Mouse (Mus musculus): ENCODE data around the gene Prdm11. TPM values are rescaled to one million over a fixed set of nuclear protein-coding genes. Genes with fewer than 3 reads are reported as not detected.
A peak's percentile ranks its signal among the peaks of the same experiment; 100 is the strongest.

Prdm11 gene
- 3.0 and 7.6 TPM in 2 replicates for polyA plus RNA-seq (2011; ENCODE audit: insufficient read depth, insufficient read length, low replicate concordance, missing spikeins)

DNA sequence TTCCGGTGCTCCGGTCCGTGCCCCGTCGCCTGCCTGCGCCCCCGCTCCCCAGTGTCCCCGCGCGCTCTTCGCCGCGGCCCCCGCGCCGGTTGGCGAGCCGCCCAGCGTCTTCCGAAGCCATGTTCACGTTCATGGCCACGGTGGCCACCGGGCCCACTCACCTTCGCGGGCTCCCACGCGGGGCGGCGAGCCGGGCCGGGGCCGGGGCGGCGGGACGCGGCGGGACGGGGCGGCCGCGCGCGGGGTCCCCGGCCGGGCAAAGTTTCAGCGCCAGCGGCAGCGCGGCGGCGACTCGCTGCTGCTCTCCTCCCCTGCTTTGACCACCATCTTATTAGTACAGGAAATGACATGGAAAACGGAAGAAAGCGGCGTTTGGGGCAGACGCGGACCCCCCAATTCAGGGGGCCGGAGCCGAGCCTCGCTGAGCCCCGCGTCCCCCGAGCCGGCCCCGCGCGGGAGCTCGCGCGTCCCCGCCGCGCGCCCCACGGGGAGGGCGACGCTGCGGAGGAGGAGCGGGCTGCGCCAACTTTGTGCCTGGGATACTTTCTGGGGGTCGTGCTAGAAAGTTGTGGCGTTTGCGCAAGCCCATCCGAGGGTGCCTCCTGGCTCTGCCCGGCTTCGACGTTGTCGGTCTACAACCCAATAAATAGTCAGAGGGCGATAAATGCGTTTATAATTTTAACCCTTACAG, at the start of gene Prdm11:
Prdm11 (minus strand) TSS at position 350 of the 691 bp plus-strand sequence.
- 2% methylated on average over 88 of the region's 90 CpGs for WGBS
- H3K4me1 ChIP-seq (ENCODE audit: control insufficient read depth, insufficient read depth, low read length): peaks cover 1% of the 10 kb centered on the region
- TF ChIP-seq POLR2A (IDR thresholded peaks at IDR 0.05; ENCODE audit: borderline replicate concordance, control insufficient read depth, low read depth, low read length) (no peak; the same call in 1 of the 2 replicates), CTCF (IDR thresholded peaks at IDR 0.05; ENCODE audit: control insufficient read depth, insufficient read depth, low read length) (no peak)
- peak within 1 kb of the TSS; percentile 71 for H3K4me3 ChIP-seq (replicated peaks; ENCODE audit: control insufficient read depth, low read depth, low read length)
- peak within 1 kb of the TSS; percentile 79; the same call in 1 of the 2 replicates for H3K27ac ChIP-seq (ENCODE audit: control insufficient read depth, insufficient read depth, low read depth, low read length, poor library complexity)

DNA sequence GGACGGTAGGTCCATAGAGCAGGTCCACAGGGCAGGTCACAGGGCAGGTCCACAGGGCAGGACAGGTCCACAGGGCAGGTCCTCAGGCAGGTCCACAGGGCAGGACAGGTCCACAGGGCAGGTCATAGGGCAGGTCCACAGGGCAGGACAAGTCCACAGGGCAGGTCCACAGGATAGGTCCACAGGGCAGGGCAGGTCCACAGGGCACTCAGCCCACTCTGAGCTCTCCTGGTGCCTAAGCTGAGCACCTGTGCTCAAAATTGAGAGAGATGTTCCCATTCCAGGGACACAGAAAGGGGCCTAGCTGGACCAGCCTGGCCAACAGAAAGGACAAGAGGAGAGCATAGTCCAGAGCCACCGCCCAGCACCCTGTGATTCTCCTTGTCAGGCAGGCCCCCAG, 46.4 kb upstream of the Prdm11 start:
- no peak overlapping the region for H3K4me3 ChIP-seq (replicated peaks; ENCODE audit: control insufficient read depth, low read depth, low read length)
- 82% methylated on average over 2 of the region's 2 CpGs for WGBS
- no peak overlapping the region for H3K27ac ChIP-seq (ENCODE audit: control insufficient read depth, insufficient read depth, low read depth, low read length, poor library complexity)
- no peak for TF ChIP-seq POLR2A (IDR thresholded peaks at IDR 0.05; ENCODE audit: borderline replicate concordance, control insufficient read depth, low read depth, low read length)
- no peak for TF ChIP-seq CTCF (IDR thresholded peaks at IDR 0.05; ENCODE audit: control insufficient read depth, insufficient read depth, low read length)
- no peaks in the 10 kb centered on the region for H3K4me1 ChIP-seq (ENCODE audit: control insufficient read depth, insufficient read depth, low read length)

DNA sequence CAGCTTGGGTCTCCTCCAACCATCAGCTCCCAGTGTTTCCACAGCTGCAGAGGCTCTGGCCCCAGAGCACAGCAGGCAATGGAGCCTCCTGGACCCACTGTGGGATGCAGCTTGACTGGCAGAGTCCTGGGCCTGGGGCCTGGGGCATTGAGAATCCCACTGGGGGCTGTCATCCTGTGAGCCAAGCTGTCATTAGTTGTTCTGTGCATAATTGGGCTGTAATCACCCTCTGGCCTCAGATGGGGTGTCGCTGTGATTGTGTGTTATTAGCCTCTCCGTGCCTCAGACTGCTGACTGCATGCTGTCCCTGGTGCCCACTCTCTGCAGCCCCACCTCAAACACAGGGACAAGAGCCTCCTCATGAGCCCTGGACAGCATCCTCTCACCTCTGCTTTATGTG, 45.7 kb upstream of the Prdm11 start:
- Histone ChIP-seq H3K27ac (ENCODE audit: control insufficient read depth, insufficient read depth, low read depth, low read length, poor library complexity) (no peak overlapping the region), H3K4me3 (replicated peaks; ENCODE audit: control insufficient read depth, low read depth, low read length) (no peak overlapping the region), H3K4me1 (ENCODE audit: control insufficient read depth, insufficient read depth, low read length) (no peaks in the 10 kb centered on the region)
- TF ChIP-seq CTCF (IDR thresholded peaks at IDR 0.05; ENCODE audit: control insufficient read depth, insufficient read depth, low read length): no peak
- TF ChIP-seq POLR2A (IDR thresholded peaks at IDR 0.05; ENCODE audit: borderline replicate concordance, control insufficient read depth, low read depth, low read length): no peak
- 68% methylated on average over 2 of the region's 2 CpGs for WGBS

DNA sequence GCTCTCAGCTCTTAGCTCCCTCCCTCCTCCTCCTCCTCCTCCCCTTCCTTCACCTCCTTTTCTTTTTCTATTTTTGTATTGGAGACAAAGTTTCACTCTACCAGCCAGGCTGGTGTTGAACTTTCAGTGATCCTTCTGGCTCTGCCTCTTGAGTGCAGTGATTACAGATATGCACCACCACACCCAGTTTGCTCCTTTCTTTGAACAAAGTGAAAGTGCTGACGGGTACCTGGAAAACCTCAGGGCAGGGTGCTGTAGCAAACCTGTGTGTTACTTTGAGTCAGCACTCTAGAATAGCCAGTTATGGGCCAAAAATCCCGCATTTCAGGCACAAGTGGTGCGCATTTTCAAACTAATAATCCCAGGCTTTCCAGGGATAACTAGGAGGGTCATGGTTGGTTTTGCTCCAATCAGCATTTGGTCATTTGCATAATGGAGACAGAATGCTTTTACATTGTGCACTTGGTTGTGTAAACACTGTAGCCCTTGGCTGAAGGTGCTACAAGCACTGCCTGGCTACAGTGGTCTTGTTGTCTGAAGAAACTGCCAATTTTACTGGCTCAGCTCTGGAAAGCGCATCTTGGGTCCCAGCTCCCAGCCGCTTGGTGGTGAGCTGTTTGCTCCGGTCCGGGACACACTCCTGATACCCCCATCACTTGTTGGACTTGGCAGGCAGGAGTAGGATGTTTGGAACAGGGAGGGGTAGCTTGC, 43.6 kb upstream of the Prdm11 start:
- TF ChIP-seq CTCF (IDR thresholded peaks at IDR 0.05; ENCODE audit: control insufficient read depth, insufficient read depth, low read length) (no peak), POLR2A (IDR thresholded peaks at IDR 0.05; ENCODE audit: borderline replicate concordance, control insufficient read depth, low read depth, low read length) (no peak)
- Histone ChIP-seq H3K4me1 (ENCODE audit: control insufficient read depth, insufficient read depth, low read length) (no peaks in the 10 kb centered on the region), H3K4me3 (replicated peaks; ENCODE audit: control insufficient read depth, low read depth, low read length) (no peak overlapping the region), H3K27ac (ENCODE audit: control insufficient read depth, insufficient read depth, low read depth, low read length, poor library complexity) (no peak overlapping the region)
- WGBS: 80% methylated on average over 7 of the region's 7 CpGs

DNA sequence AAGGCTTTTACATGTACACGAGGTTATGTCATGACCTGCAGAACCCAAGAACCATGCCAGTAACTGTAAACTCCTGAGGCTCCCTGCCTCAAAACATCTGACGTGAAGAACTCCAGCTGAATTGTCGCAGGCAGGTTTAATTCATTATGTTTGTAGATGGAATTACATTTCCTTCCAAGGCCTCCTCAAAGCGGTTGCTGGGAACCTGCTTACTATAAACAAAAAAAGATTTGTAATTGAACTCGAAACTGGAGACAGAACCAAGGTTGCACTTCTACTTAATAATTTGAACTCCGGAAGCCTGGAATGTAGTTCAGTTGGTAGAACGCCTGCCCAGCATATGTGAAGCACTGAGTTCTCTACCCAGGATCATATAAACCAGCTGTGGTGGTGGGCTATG, 42.0 kb upstream of the Prdm11 start:
- no peak for TF ChIP-seq POLR2A (IDR thresholded peaks at IDR 0.05; ENCODE audit: borderline replicate concordance, control insufficient read depth, low read depth, low read length)
- no peak for TF ChIP-seq CTCF (IDR thresholded peaks at IDR 0.05; ENCODE audit: control insufficient read depth, insufficient read depth, low read length)
- Histone ChIP-seq H3K4me3 (replicated peaks; ENCODE audit: control insufficient read depth, low read depth, low read length) (no peak overlapping the region), H3K4me1 (ENCODE audit: control insufficient read depth, insufficient read depth, low read length) (no peaks in the 10 kb centered on the region), H3K27ac (ENCODE audit: control insufficient read depth, insufficient read depth, low read depth, low read length, poor library complexity) (no peak overlapping the region)
- 80% methylated on average over 7 of the region's 7 CpGs for WGBS

DNA sequence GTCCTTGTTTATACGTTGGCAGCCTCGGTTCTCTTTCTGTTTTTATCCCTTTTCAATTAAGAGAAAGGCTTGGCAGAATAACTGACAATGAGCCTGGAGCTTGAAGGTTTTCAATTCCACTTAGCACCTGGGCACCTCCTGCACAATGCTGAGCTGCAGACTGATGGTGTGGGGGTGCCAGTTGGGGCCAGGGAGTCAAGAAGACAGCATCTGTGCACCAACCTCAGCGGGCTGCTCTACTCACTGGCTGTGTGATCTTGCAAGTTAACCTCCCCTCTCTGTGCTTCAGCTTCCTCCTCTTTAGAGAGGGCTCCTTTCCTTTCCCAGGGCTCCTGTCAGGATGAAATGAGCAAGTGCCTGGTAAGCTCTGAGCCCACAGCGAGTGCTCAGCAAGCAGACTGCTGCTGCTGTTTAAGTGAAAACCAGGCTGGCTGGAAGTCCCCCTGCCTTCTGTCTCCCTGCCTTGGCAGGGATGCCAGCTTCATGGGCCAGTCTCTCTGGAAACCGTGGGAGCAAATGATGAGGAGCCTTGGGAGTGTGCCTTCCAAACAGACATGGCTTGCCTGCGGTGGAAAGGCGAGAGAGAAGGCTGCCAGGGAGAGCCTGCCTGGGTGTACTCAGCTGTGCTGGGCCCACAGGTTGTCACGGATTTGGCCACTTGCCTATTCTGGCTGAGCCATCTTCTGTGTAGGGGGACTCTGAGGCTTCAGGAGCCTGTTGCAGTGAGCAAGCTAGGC, 39.5 kb upstream of the Prdm11 start:
- TF ChIP-seq CTCF (IDR thresholded peaks at IDR 0.05; ENCODE audit: control insufficient read depth, insufficient read depth, low read length): no peak
- TF ChIP-seq POLR2A (IDR thresholded peaks at IDR 0.05; ENCODE audit: borderline replicate concordance, control insufficient read depth, low read depth, low read length): no peak
- no peak overlapping the region for H3K27ac ChIP-seq (ENCODE audit: control insufficient read depth, insufficient read depth, low read depth, low read length, poor library complexity)

DNA sequence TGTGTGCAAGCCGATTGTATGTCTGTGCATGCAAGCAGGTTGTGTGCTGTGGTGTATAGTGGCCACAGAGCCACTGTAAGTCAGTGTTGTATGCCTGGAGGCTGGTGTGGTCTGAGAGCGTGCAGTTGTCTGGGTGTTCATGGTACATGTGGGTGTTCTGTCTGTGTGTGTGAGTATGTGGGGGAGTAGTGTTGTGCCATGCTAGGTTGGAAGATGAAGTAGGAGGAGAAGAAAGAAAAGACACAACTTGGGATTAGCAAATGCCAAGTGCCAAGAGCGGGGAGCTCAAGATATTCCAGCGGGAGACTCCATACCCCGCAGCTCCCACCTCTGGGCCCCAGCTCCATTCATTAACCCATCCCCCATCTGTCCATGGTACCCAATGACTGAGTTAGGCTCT, 38.5 kb upstream of the Prdm11 start:
- WGBS: 80% methylated on average over 5 of the region's 5 CpGs
- H3K4me3 ChIP-seq (replicated peaks; ENCODE audit: control insufficient read depth, low read depth, low read length): no peak overlapping the region
- TF ChIP-seq CTCF (IDR thresholded peaks at IDR 0.05; ENCODE audit: control insufficient read depth, insufficient read depth, low read length): no peak
- TF ChIP-seq POLR2A (IDR thresholded peaks at IDR 0.05; ENCODE audit: borderline replicate concordance, control insufficient read depth, low read depth, low read length): no peak

More for the DNA sequence above, 39.5 kb upstream of the Prdm11 start:
- no peaks in the 10 kb centered on the region for H3K4me1 ChIP-seq (ENCODE audit: control insufficient read depth, insufficient read depth, low read length)
- no peak overlapping the region for H3K4me3 ChIP-seq (replicated peaks; ENCODE audit: control insufficient read depth, low read depth, low read length)
- WGBS: 54% methylated on average over 8 of the region's 8 CpGs

DNA sequence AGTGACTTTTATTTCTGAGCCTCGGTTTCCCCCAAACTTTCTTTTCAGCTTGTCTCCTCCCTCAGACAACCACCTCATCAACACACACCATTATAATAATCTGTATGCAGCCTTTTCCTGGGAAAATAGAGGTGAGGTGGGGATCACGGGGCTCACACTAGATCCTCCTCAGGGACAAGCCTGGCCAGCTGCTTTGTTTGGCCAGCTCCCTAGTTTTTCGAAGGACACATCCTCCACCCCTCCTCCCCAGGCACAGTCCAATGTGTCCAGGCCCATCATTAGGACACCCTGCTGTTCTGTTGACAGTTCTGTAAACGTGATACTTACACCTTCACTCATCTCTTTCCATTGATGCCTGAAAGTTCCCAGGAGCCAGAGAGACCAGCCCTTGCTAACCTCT, 37.4 kb upstream of the Prdm11 start:
- Histone ChIP-seq H3K4me3 (replicated peaks; ENCODE audit: control insufficient read depth, low read depth, low read length) (no peak overlapping the region), H3K4me1 (ENCODE audit: control insufficient read depth, insufficient read depth, low read length) (no peaks in the 10 kb centered on the region), H3K27ac (ENCODE audit: control insufficient read depth, insufficient read depth, low read depth, low read length, poor library complexity) (no peak overlapping the region)
- TF ChIP-seq POLR2A (IDR thresholded peaks at IDR 0.05; ENCODE audit: borderline replicate concordance, control insufficient read depth, low read depth, low read length): no peak
- no peak for TF ChIP-seq CTCF (IDR thresholded peaks at IDR 0.05; ENCODE audit: control insufficient read depth, insufficient read depth, low read length)
- 72% methylated on average over 4 of the region's 4 CpGs for WGBS

More for the DNA sequence above, 38.5 kb upstream of the Prdm11 start:
- Histone ChIP-seq H3K4me1 (ENCODE audit: control insufficient read depth, insufficient read depth, low read length) (no peaks in the 10 kb centered on the region), H3K27ac (ENCODE audit: control insufficient read depth, insufficient read depth, low read depth, low read length, poor library complexity) (no peak overlapping the region)
